Mouse (Mus musculus) C2C12 (cell line): ENCODE results near the gene Tbc1d30. TPM values are rescaled to one million over a fixed set of nuclear protein-coding genes. Genes with fewer than 3 reads are reported as not detected.

Experiments used
- H3K27me3 ChIP-seq: one replicate; pipeline ENCODE4 v1.6.1; 2011; ENCODE audit not compliant: control insufficient read depth, insufficient read depth, insufficient read length
- H3K36me3 ChIP-seq: one replicate; pipeline ENCODE4 v1.6.1; 2011; ENCODE audit not compliant: control insufficient read depth, insufficient read depth
- H3K4me3 ChIP-seq: one replicate; pipeline ENCODE4 v1.5.1; 2011; ENCODE audit warnings: mild to moderate bottlenecking, control low read depth; ENCODE audit not compliant: poor library complexity, insufficient read depth, severe bottlenecking
- H3K79me2 ChIP-seq: one replicate; pipeline ENCODE4 v1.6.1; 2011; ENCODE audit not compliant: control insufficient read depth, insufficient read depth
- H3K79me3 ChIP-seq: one replicate; pipeline ENCODE4 v1.6.1; 2011; ENCODE audit warnings: low read depth, control low read depth
- H3ac ChIP-seq: one replicate; pipeline ENCODE3; 2011; ENCODE audit warnings: low read depth; ENCODE audit not compliant: control insufficient read depth, insufficient read length
- CEBPB ChIP-seq: IDR thresholded peaks from one replicate; pipeline ENCODE4 v1.6.1; 2011; ENCODE audit warnings: low read depth, mild to moderate bottlenecking, control low read depth, moderate library complexity
- CTCF ChIP-seq: IDR thresholded peaks from one replicate; pipeline ENCODE4 v1.5.1; 2011; ENCODE audit not compliant: control insufficient read depth, insufficient read depth, insufficient read length
- FOSL1 ChIP-seq: IDR thresholded peaks from one replicate; pipeline ENCODE4 v1.8.0; 2011; ENCODE audit warnings: mild to moderate bottlenecking, low read length; ENCODE audit not compliant: poor library complexity, insufficient read depth, severe bottlenecking
- MAX ChIP-seq: IDR thresholded peaks from one replicate; pipeline ENCODE4 v1.6.1; 2011; ENCODE audit warnings: mild to moderate bottlenecking, control low read depth
- MYOD1 ChIP-seq: IDR thresholded peaks from one replicate; pipeline ENCODE4 v1.6.1; 2011; ENCODE audit warnings: low read depth; ENCODE audit not compliant: control insufficient read depth, insufficient read length
- MYOG ChIP-seq: IDR thresholded peaks from one replicate; pipeline ENCODE4 v1.6.1; 2011; ENCODE audit not compliant: control insufficient read depth, insufficient read length; ENCODE audit errors: extremely low read depth
- USF1 ChIP-seq: IDR thresholded peaks from one replicate; pipeline ENCODE4 v1.6.1; 2011; ENCODE audit warnings: low read depth, mild to moderate bottlenecking, control low read depth, moderate library complexity
- polyA plus RNA-seq: library from polyadenylated mRNA; unstranded; fragments of >200 nt; fragmentation: generic; extraction: Trizol; gene quantifications from one replicate; pipeline ENCODE4 v1.2.1, GENCODE M21; 2012; ENCODE audit warnings: missing spikeins

The Tbc1d30 gene
- polyA plus RNA-seq, 1 experiment = not detected

- H3K79me2 ChIP-seq = no peaks in the 10 kb centered on the region
- H3ac ChIP-seq = no peak overlapping the region
- no peak for TF ChIP-seq FOSL1
- TF ChIP-seq MYOG = no peak
- TF ChIP-seq CTCF = no peak
- no peak for TF ChIP-seq CEBPB
- no peak for TF ChIP-seq MAX
- TF ChIP-seq USF1 = no peak
- TF ChIP-seq MYOD1 = no peak
- H3K27me3 ChIP-seq = peaks cover 25% of the 10 kb centered on the region
- H3K4me3 ChIP-seq = no peak overlapping the region
- H3K79me3 ChIP-seq = no peaks in the 10 kb centered on the region
- no peaks in the 10 kb centered on the region for H3K36me3 ChIP-seq
Measured at GRCm38 (mm10) chr10:121282436-121282835, 68.6 kb downstream of the Tbc1d30 start.

GRCm38 (mm10) chr10:121280943-121281342, 70.1 kb downstream of the Tbc1d30 start:
- TF ChIP-seq FOSL1 (no peak), USF1 (no peak), MYOG (no peak), MAX (no peak), CTCF (no peak), MYOD1 (no peak)
- Histone ChIP-seq H3ac (no peak overlapping the region), H3K4me3 (no peak overlapping the region), H3K79me2 (no peaks in the 10 kb centered on the region), H3K27me3 (peaks cover 16% of the 10 kb centered on the region), H3K36me3 (no peaks in the 10 kb centered on the region), H3K79me3 (no peaks in the 10 kb centered on the region)

GRCm38 (mm10) chr10:121277022-121277471, 74.0 kb downstream of the Tbc1d30 start:
- TF ChIP-seq MYOG (no peak), CTCF (no peak)
- no peak overlapping the region for H3ac ChIP-seq
- H3K79me3 ChIP-seq = no peaks in the 10 kb centered on the region
- H3K36me3 ChIP-seq = no peaks in the 10 kb centered on the region
- no peaks in the 10 kb centered on the region for H3K27me3 ChIP-seq
- H3K79me2 ChIP-seq = no peaks in the 10 kb centered on the region
- H3K4me3 ChIP-seq = no peak overlapping the region

GRCm38 (mm10) chr10:121274964-121275363, 76.1 kb downstream of the Tbc1d30 start:
- no peaks in the 10 kb centered on the region for H3K27me3 ChIP-seq
- H3K36me3 ChIP-seq = no peaks in the 10 kb centered on the region
- TF ChIP-seq CTCF = no peak
- TF ChIP-seq MAX = no peak
- no peak for TF ChIP-seq MYOD1
- TF ChIP-seq FOSL1 = no peak
- TF ChIP-seq MYOG = no peak
- no peak for TF ChIP-seq CEBPB
- no peaks in the 10 kb centered on the region for H3K79me2 ChIP-seq
- H3K79me3 ChIP-seq = no peaks in the 10 kb centered on the region
- H3K4me3 ChIP-seq = no peak overlapping the region
- no peak overlapping the region for H3ac ChIP-seq

- no peak for TF ChIP-seq MYOD1
- no peak for TF ChIP-seq CTCF
- TF ChIP-seq USF1 = no peak
- TF ChIP-seq CEBPB = no peak
- TF ChIP-seq MYOG = no peak
- TF ChIP-seq MAX = no peak
- TF ChIP-seq FOSL1 = no peak
- no peak overlapping the region for H3K4me3 ChIP-seq
Measured at GRCm38 (mm10) chr10:121271002-121271401, 80.1 kb downstream of the Tbc1d30 start.

GRCm38 (mm10) chr10:121268771-121269170, 82.3 kb downstream of the Tbc1d30 start:
- no peaks in the 10 kb centered on the region for H3K79me3 ChIP-seq
- no peaks in the 10 kb centered on the region for H3K79me2 ChIP-seq
- H3ac ChIP-seq = no peak overlapping the region
- TF ChIP-seq USF1 (no peak), CEBPB (no peak), FOSL1 (no peak), CTCF (no peak), MAX (no peak), MYOG (no peak)
- no peak overlapping the region for H3K4me3 ChIP-seq
- H3K27me3 ChIP-seq = peaks cover 6% of the 10 kb centered on the region
- H3K36me3 ChIP-seq = no peaks in the 10 kb centered on the region

More at GRCm38 (mm10) chr10:121271002-121271401, 80.1 kb downstream of the Tbc1d30 start:
- no peaks in the 10 kb centered on the region for H3K79me2 ChIP-seq
- no peak overlapping the region for H3ac ChIP-seq
- peaks cover 6% of the 10 kb centered on the region for H3K27me3 ChIP-seq
- H3K36me3 ChIP-seq = no peaks in the 10 kb centered on the region
- no peaks in the 10 kb centered on the region for H3K79me3 ChIP-seq
